Mouse (Mus musculus) cerebellum, postnatal 25 days (tissue): ENCODE measurements at regions not wholly inside any gene's neighbourhood (a gene's known extent, or its start where the extent isn't known, plus 50 kb on each side); places are given as distances from the start of the nearest gene placed in this dataset.

ENCODE experiments used
- DNase-seq, 2 experiments: peaks; one replicate each; pipeline ENCODE4 v3.0.0; 2021; ENCODE audit warnings: mixed read lengths in 2 of 2

DNA sequence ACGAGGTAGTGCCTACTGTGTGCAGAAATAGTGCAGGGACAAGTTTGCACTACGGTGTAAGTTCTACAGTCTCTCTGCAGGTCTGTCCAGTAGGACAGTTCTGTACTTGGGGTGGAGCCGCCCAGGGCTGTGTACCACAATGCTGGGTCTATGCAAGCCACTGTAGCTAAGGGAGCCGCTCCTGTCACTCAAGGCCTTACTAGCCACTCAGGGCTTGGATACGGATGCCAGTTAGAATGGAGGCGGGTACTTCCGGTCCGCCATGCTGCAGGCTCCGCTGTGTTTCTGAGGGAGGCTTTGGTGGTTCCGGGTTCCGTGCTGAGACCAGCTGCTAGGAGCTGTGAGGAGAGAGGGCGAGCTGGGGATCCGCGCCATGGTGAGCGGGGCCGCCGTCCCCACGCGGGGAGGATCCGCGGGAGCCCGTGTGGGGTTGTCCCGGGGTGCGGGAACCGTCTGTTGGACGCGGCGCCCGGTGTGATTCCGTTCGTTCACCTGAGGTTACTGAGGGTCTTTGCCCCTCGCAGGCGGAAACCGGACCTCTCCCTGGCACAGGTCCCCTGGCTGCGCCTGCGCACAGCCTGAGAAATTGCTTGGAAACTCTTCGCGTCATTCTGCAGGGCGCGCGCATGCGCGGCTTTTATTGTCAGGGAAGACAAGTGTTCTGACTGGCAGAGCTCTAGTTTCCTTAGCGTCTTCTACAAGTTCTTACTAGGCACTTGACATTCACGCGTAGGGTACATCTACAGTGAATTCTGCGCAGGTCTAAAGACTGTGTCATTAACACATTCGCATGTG is 51.0 kb upstream of the Zfp873 start:
- DNase-seq: peak; percentile 72 to 81
